Mouse (Mus musculus): Measurements from ENCODE around the gene Carns1. TPM values are rescaled to one million over a fixed set of nuclear protein-coding genes. Genes with fewer than 3 reads are reported as not detected.
A peak's percentile ranks its signal among the peaks of the same experiment; 100 is the strongest.

Gene Carns1
- polyA plus RNA-seq, 1 experiment from 2014 or later = 6.0 TPM

DNA sequence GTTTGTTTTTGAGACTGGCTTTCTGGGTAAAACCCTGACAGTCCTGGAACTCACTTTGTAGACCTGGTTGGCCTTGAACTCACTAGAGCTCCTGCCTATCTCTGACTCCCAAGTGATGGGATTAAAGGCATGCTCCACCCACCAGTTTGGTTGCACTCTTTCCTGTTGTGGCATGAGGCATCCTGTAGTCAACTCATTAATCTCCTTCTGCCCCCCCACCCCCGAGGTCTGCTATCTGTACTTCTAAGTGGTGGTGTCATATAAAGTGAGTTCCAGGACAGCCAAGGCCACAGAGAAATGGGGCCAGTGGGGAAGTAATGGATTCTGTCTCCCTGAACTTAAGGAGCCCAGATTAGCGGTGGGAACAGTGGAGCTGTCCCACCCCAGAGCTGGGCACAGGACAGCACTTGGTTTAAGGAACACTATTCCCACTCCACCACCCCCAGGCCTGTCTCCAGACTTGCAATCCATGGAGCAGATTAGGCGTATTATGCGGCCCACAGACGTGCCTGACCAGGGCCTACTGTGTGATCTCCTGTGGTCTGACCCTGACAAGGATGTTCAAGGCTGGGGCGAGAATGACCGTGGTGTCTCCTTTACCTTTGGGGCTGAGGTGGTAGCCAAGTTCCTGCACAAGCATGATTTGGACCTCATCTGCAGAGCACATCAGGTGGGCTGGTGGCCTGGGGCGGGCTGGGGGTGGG is 18.9 kb upstream of the Carns1 start:
- DNase-seq (ENCODE audit: low spot score) (no peak), ATAC-seq (ENCODE audit: low FRiP score) (no peak)
- Histone ChIP-seq H3K27me3 (ENCODE audit: control insufficient read depth, insufficient read depth, low read length) (no peaks in the 10 kb centered on the region), H3K36me3 (replicated peaks; ENCODE audit: control insufficient read depth, insufficient read depth) (peaks cover 44% of the 10 kb centered on the region), H3K4me2 (replicated peaks) (peak overlapping the region; percentile 65; the same call in 1 of the 2 replicates), H3K4me1 (replicated peaks; ENCODE audit: control insufficient read depth, insufficient read depth, low read length) (peaks cover 12% of the 10 kb centered on the region), H3K9me3 (ENCODE audit: control insufficient read depth, low read length) (no peaks in the 10 kb centered on the region), H3K27ac (no peak overlapping the region), H3K9ac (no peak overlapping the region), H3K4me3 (replicated peaks; ENCODE audit: low read length) (no peak overlapping the region)
- 91% methylated on average over 8 of the region's 8 CpGs for WGBS

DNA sequence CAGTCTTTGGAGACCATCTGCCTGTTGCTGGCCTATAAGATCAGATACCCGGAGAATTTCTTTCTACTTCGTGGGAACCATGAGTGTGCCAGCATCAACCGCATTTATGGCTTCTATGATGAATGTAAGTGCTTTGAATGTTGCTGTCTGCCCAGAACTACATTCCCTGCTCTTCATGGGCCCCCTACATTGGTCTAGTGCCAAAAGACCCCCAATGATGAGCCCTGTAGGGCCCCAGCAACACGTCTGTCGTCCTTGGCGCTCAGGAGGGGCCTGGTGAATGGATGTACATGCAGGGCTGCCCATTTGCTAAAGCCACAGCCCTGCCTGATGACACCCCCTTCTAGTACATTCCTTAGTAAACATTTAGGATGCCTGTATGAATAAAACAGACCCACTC is 17.9 kb upstream of the Carns1 start:
- peaks cover 44% of the 10 kb centered on the region for H3K36me3 ChIP-seq (replicated peaks; ENCODE audit: control insufficient read depth, insufficient read depth)
- H3K4me2 ChIP-seq (replicated peaks) = peak overlapping the region; percentile 65
- no peaks in the 10 kb centered on the region for H3K27me3 ChIP-seq (ENCODE audit: control insufficient read depth, insufficient read depth, low read length)
- no peaks in the 10 kb centered on the region for H3K9me3 ChIP-seq (ENCODE audit: control insufficient read depth, low read length)
- no peak overlapping the region; the same call in 1 of the 2 replicates for H3K27ac ChIP-seq
- DNase-seq (ENCODE audit: low spot score) (no peak), ATAC-seq (ENCODE audit: low FRiP score) (no peak)
- WGBS = 61% methylated on average over 6 of the region's 6 CpGs
- H3K4me3 ChIP-seq (replicated peaks; ENCODE audit: low read length) = peak overlapping the region; percentile 97
- H3K4me1 ChIP-seq (replicated peaks; ENCODE audit: control insufficient read depth, insufficient read depth, low read length) = peaks cover 12% of the 10 kb centered on the region
- peak overlapping the region; percentile 98 for H3K9ac ChIP-seq

DNA sequence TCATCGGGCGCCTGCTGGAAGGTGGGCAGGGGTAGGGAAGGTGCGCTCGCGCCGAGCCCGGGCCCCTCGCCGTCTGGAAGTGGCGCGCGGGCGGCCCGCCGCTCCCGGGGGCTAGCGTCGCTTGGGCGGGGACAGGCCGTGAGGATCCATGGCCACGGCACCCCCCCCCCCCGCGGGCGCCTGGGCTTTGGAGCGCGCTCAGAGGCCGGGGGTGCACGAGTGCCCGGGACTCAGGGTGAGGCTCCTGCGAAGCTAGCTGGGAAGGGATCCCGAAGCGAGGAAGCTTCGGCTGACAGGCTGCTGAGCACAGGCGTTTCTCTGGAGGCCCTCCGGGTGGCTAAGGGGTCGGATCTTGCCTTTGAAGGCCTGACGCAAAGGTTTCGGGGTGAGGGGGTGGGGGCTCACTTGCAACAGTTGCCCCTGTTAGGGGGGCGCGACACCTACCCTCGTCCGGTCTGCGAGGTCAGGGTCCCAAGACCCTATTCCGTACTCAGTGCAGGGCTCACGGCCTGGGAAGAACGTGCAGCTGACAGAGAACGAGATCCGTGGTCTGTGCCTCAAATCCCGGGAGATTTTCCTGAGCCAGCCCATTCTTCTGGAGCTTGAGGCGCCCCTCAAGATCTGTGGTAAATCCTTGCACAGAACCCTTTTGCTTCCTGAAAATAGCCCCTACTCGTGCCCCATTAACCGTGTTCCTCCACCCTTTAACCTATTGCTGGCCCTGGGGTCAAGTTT is 17.1 kb upstream of the Carns1 start:
- WGBS = under 1% methylated on average over 42 of the region's 52 CpGs
- ATAC-seq (ENCODE audit: low FRiP score) (peak; percentile 18), DNase-seq (ENCODE audit: low spot score) (peak; percentile 45)
- H3K27me3 ChIP-seq (ENCODE audit: control insufficient read depth, insufficient read depth, low read length) = no peaks in the 10 kb centered on the region
- H3K9ac ChIP-seq = peak overlapping the region; percentile 98
- H3K9me3 ChIP-seq (ENCODE audit: control insufficient read depth, low read length) = no peaks in the 10 kb centered on the region
- peaks cover 42% of the 10 kb centered on the region for H3K36me3 ChIP-seq (replicated peaks; ENCODE audit: control insufficient read depth, insufficient read depth)
- H3K4me3 ChIP-seq (replicated peaks; ENCODE audit: low read length) = peak overlapping the region; percentile 97
- H3K4me2 ChIP-seq (replicated peaks) = peak overlapping the region; percentile 65
- peak overlapping the region; percentile 90 for H3K27ac ChIP-seq
- peaks cover 12% of the 10 kb centered on the region for H3K4me1 ChIP-seq (replicated peaks; ENCODE audit: control insufficient read depth, insufficient read depth, low read length)

DNA sequence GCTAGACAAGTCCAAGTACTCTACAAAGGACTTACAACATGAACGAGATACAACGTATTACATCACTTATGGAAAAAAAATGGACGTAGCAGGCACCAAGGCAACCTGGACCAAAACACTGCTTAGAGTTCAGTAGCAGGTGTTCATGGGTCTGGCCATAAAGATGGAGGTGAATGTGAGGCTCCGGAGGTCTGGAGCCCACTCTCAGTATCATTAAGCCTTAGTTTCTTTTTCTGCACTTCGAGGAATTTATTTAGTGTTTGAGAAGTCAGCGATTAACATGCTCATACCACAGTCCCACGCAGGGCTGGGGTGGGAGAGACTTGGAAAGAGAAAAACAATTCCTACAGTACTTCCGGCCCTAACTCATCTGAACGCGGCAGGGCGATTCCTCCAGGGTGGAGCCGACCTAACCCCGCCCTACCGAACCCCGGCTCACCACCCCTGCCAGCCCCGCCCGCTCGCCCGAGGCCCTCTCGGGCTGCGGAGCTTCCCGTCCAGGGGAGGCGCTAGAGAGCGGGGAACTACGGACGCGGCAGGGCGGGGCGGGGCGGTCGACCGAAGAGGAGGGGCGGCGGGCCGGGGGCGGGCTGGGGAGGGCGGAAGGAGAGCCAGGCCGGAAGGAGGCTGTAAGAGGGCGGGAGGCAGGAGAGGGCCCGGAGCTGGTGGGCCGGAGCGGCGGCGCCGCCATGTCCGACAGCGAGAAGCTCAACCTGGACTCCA is 16.4 kb upstream of the Carns1 start, which contains the start of gene Ppp1ca:
TSS of gene Ppp1ca (plus strand) at position 538 of the 723 bp plus-strand sequence.
- 7% methylated on average over 42 of the region's 47 CpGs for WGBS
- ATAC-seq (ENCODE audit: low FRiP score) = peak; percentile 92

DNA sequence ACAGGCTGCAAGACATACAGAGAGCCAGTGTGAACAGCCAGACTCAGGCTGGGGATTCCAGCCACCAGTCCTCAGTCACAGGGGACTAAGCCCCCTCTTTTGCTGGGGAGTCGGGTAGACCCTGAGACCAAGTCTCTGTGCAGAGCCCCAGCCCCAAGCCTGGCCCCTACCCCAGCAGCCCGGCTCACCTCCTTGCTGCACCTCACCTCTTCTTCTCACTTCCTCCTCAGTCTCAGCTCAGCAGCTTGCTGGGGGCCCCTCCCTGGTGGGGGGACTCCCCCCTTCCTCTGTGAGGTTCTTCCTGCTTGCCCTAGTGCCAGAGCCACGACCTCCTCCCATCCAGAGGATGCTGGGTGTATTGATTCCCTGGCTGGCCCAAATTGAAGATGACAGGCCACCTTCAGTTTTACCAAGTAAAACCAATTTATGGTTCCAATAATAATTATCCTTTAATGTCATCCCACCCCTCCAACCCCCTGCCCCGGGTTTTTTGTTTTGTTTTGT is 15.6 kb upstream of the Carns1 start, which contains the start of gene Tbc1d10c:
TSS of gene Tbc1d10c (minus strand) at position 454 of the 504 bp plus-strand sequence.
- Histone ChIP-seq H3K4me3 (replicated peaks; ENCODE audit: low read length) (peak within 1 kb of the TSS; percentile 97), H3K4me1 (replicated peaks; ENCODE audit: control insufficient read depth, insufficient read depth, low read length) (peaks cover 12% of the 10 kb centered on the region), H3K9ac (peak within 1 kb of the TSS; percentile 98), H3K36me3 (replicated peaks; ENCODE audit: control insufficient read depth, insufficient read depth) (peaks cover 28% of the 10 kb centered on the region), H3K27me3 (ENCODE audit: control insufficient read depth, insufficient read depth, low read length) (no peaks in the 10 kb centered on the region), H3K4me2 (replicated peaks) (peak within 1 kb of the TSS; percentile 65), H3K27ac (peak within 1 kb of the TSS; percentile 90), H3K9me3 (ENCODE audit: control insufficient read depth, low read length) (no peaks in the 10 kb centered on the region)
- WGBS = 74% methylated on average over 4 of the region's 4 CpGs
- no peak for DNase-seq (ENCODE audit: low spot score)
- ATAC-seq (ENCODE audit: low FRiP score) = no peak

More for the DNA sequence above, 16.4 kb upstream of the Carns1 start, which contains the start of gene Ppp1ca:
- Histone ChIP-seq H3K9ac (peak within 1 kb of the TSS; percentile 98), H3K4me2 (replicated peaks) (peak within 1 kb of the TSS; percentile 65), H3K27ac (peak within 1 kb of the TSS; percentile 90), H3K27me3 (ENCODE audit: control insufficient read depth, insufficient read depth, low read length) (no peaks in the 10 kb centered on the region), H3K9me3 (ENCODE audit: control insufficient read depth, low read length) (no peaks in the 10 kb centered on the region), H3K4me3 (replicated peaks; ENCODE audit: low read length) (peak within 1 kb of the TSS; percentile 97), H3K36me3 (replicated peaks; ENCODE audit: control insufficient read depth, insufficient read depth) (peaks cover 36% of the 10 kb centered on the region), H3K4me1 (replicated peaks; ENCODE audit: control insufficient read depth, insufficient read depth, low read length) (peaks cover 12% of the 10 kb centered on the region)
- DNase-seq (ENCODE audit: low spot score) = peak; percentile 92

DNA sequence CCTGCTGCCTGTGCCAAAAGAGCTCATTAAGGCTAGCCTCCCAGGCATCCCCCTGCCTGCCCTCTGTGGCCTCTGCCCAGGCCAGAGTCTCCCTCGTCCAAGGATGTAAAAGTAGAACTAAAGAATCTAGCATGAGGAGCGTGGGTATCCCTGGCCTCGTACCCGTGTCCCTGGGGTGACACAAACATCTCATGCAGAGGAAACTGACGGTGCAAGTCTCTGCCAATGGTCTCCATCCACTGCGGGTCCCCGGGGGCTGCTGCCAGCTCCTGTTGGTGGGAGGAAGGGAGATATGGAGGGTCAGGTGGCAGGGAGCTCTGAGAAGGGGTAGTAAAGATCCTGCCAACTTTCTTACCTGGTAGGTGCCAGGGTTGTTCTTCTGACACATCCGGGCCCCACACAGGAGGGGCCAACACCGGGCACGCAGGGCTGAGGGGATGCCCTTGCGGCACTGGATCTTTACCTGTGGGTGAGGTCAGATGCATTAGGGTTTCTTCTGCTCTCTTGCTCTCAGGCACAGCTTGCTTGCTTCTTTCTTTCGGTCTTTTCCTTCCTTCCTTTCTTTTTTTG is 13.9 kb upstream of the Carns1 start:
- Histone ChIP-seq H3K36me3 (replicated peaks; ENCODE audit: control insufficient read depth, insufficient read depth) (peaks cover 10% of the 10 kb centered on the region), H3K27me3 (ENCODE audit: control insufficient read depth, insufficient read depth, low read length) (no peaks in the 10 kb centered on the region), H3K9me3 (ENCODE audit: control insufficient read depth, low read length) (no peaks in the 10 kb centered on the region), H3K9ac (no peak overlapping the region), H3K27ac (no peak overlapping the region), H3K4me1 (replicated peaks; ENCODE audit: control insufficient read depth, insufficient read depth, low read length) (peaks cover 12% of the 10 kb centered on the region), H3K4me2 (replicated peaks) (no peak overlapping the region), H3K4me3 (replicated peaks; ENCODE audit: low read length) (no peak overlapping the region)
- no peak for DNase-seq (ENCODE audit: low spot score)
- no peak for ATAC-seq (ENCODE audit: low FRiP score)
- WGBS = 92% methylated on average over 12 of the region's 12 CpGs

DNA sequence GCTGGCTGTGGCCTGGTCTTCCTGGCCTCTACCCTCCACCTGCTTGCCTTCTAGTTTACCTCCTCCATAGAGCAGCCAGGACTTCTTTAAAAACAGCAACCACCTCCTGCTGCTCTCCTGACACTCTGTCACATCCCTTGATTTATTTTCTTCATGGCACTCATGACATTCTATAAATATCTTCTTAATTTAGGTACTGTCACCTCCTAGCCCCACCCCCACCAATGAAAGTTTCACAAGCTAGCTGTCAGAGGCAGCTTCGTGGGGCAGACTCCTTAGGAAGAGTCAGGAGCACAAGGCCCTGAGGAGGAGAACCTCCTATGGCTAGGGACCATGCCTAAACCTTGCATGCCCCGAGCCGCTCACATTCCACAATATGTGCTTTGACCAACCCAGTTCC is 12.0 kb upstream of the Carns1 start:
- H3K4me1 ChIP-seq (replicated peaks; ENCODE audit: control insufficient read depth, insufficient read depth, low read length) = peaks cover 1% of the 10 kb centered on the region; the same call in 1 of the 2 replicates
- no peaks in the 10 kb centered on the region for H3K27me3 ChIP-seq (ENCODE audit: control insufficient read depth, insufficient read depth, low read length)
- no peak overlapping the region for H3K9ac ChIP-seq
- 80% methylated on average over 3 of the region's 3 CpGs for WGBS
- H3K4me3 ChIP-seq (replicated peaks; ENCODE audit: low read length) = no peak overlapping the region
- H3K36me3 ChIP-seq (replicated peaks; ENCODE audit: control insufficient read depth, insufficient read depth) = no peaks in the 10 kb centered on the region
- ATAC-seq (ENCODE audit: low FRiP score) (no peak), DNase-seq (ENCODE audit: low spot score) (no peak)
- H3K27ac ChIP-seq = no peak overlapping the region
- no peak overlapping the region for H3K4me2 ChIP-seq (replicated peaks)
- no peaks in the 10 kb centered on the region for H3K9me3 ChIP-seq (ENCODE audit: control insufficient read depth, low read length)

DNA sequence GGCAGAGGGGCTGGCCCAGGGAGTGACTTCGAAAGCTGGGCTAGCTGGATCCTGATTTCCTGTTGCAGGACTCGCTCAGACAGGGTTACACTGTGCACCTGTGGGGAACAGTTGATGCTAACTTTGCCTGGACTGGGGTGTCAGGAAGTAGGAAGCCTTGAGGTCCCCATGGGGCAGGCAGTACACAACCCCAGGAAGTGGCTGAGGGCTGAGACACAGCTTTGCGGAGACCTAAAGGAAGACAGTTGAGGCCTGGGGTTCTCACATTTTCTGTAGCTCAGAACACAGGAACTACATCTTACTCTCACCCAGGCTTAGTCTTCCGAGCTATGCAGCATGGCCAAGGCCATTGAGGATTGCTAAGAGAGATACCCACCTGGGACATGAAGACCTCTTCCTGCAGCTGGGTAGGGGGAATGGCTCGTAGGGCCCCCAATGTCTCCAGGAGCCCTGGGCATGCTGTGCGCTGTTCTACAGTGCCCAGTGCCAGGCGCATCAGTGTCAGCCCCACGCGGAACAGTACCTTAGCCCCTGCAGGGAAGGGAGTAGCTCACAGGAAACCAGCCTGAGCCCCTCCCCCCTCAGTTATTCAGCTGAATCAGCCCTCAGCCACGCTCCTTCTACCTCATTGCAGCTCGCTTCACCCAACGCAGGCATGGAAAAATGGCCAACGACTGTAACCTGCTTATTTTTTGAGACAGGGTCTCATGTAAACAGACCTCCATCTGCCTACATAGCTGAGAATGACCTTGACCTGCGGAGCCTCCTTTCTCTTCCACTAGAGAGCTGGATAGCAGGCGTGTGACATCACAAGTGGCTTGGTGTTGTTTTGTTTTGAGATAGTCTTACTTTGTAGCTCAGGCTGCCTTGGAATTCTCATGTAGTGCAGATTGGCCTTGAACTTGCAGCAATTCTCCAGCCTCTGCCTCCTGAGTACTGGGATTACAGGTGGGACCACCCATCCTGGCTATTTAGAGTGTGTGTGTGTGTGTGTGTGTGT is 10.0 kb upstream of the Carns1 start:
- 60% methylated on average over 15 of the region's 15 CpGs for WGBS
- peaks cover 7% of the 10 kb centered on the region; the same call in 1 of the 2 replicates for H3K4me1 ChIP-seq (replicated peaks; ENCODE audit: control insufficient read depth, insufficient read depth, low read length)
- no peaks in the 10 kb centered on the region for H3K36me3 ChIP-seq (replicated peaks; ENCODE audit: control insufficient read depth, insufficient read depth)
- no peak for DNase-seq (ENCODE audit: low spot score)
- H3K9me3 ChIP-seq (ENCODE audit: control insufficient read depth, low read length) = no peaks in the 10 kb centered on the region
- no peak for ATAC-seq (ENCODE audit: low FRiP score)
- H3K27me3 ChIP-seq (ENCODE audit: control insufficient read depth, insufficient read depth, low read length) = no peaks in the 10 kb centered on the region
- no peak overlapping the region for H3K4me3 ChIP-seq (replicated peaks; ENCODE audit: low read length)
- peak overlapping the region; percentile 26; the same call in 1 of the 2 replicates for H3K27ac ChIP-seq
- H3K9ac ChIP-seq = no peak overlapping the region
- no peak overlapping the region for H3K4me2 ChIP-seq (replicated peaks)
